Mouse (Mus musculus) A20 (cell line): Measurements from ENCODE around the gene Adra1d.

Source experiments
- DNase-seq: peaks from one replicate; pipeline ENCODE4 v3.0.0-alpha.2; 2011; ENCODE audit warnings: low read depth, low spot score

Adra1d gene

GRCm38 (mm10) chr2:131497224-131497856 lies 64.7 kb downstream of the Adra1d start:
- DNase-seq, result no peak

- DNase-seq, result no peak
Observed at GRCm38 (mm10) chr2:131496125-131496820, 65.8 kb downstream of the Adra1d start.
